Mouse (Mus musculus) neural tube, embryonic 12.5 days (tissue): ENCODE measurements at regions not wholly inside any gene's neighbourhood (a gene's known extent, or its start where the extent isn't known, plus 50 kb on each side); places are given as distances from the start of the nearest gene placed in this dataset.

ENCODE experiments used
- ATAC-seq: fragments of 200-750 bp; cut with Nextera tagmentation; 2 replicates; pipeline ENCODE4 v1.8.0; 2017; ENCODE audit warnings: low read depth, mild to moderate bottlenecking, moderate TSS enrichment, moderate library complexity; ENCODE audit not compliant: low FRiP score
- H3K27ac ChIP-seq: fragments of 300-500 bp; sonication (generic); 2 replicates; pipeline ENCODE4 v1.5.1; 2016
- H3K27me3 ChIP-seq: fragments of 300-500 bp; sonication (generic); replicated peaks from 2 replicates; pipeline ENCODE4 v1.6.1; 2016; ENCODE audit warnings: mild to moderate bottlenecking
- H3K36me3 ChIP-seq: fragments of 300-500 bp; sonication (generic); 2 replicates; pipeline ENCODE4 v1.6.1; 2016; ENCODE audit warnings: mild to moderate bottlenecking
- H3K4me1 ChIP-seq: fragments of 300-500 bp; sonication (generic); 2 replicates; pipeline ENCODE4 v1.6.1; 2016
- H3K4me2 ChIP-seq: fragments of 300-500 bp; sonication (generic); replicated peaks from 2 replicates; pipeline ENCODE4 v1.6.1; 2016; ENCODE audit warnings: mild to moderate bottlenecking
- H3K4me3 ChIP-seq: fragments of 300-500 bp; sonication (generic); 2 replicates; pipeline ENCODE4 v1.5.1; 2016
- H3K9ac ChIP-seq: fragments of 300-500 bp; sonication (generic); 2 replicates; pipeline ENCODE4 v1.6.1; 2016; ENCODE audit warnings: mild to moderate bottlenecking
- H3K9me3 ChIP-seq: fragments of 300-500 bp; sonication (generic); 2 replicates; pipeline ENCODE4 v1.6.1; 2016; ENCODE audit warnings: mild to moderate bottlenecking
- WGBS: fragments of 180-500 bp; shearing (Covaris S2); methylation state at CpG from one replicate; pipeline ENCODE4 v1.1.7; 2016; 5-methylcytosine and 5-hydroxymethylcytosine counted together

- peak; percentile 59; the same call in 1 of the 2 replicates for ATAC-seq
- H3K9ac ChIP-seq: no peak overlapping the region
- H3K36me3 ChIP-seq: no peaks in the 10 kb centered on the region
- no peak overlapping the region for H3K27ac ChIP-seq
- WGBS: 11% methylated on average over 2 of the region's 2 CpGs
- H3K4me3 ChIP-seq: no peak overlapping the region
- H3K4me2 ChIP-seq: no peak overlapping the region
- peaks cover 22% of the 10 kb centered on the region for H3K4me1 ChIP-seq
- H3K27me3 ChIP-seq: no peaks in the 10 kb centered on the region
- no peaks in the 10 kb centered on the region for H3K9me3 ChIP-seq
Observed at GRCm38 (mm10) chr4:131060706-131061105, 116.5 kb downstream of the Matn1 start.

DNA sequence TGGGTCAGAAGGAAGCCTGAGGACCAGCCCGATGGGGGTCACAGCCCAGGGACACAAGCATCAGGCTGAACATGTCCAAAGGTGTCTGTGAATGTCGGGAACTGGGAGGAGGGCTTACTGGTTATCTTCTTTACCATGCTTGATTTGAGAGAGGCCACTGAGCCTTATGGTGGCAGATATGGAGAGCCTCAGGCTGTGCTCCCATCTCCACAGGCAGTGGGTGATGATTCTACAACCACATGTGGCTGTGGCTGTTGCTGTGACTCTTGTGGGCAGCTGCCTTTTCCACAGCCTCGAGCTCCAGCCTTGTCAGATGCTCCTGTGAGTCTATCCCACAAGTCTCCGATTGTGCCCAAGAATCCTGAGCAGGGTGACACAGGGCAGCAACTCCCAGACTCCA lies 118.4 kb downstream of the Matn1 start:
- H3K4me1 ChIP-seq: peaks cover 40% of the 10 kb centered on the region
- WGBS: 80% methylated on average over 4 of the region's 4 CpGs
- H3K4me3 ChIP-seq: no peak overlapping the region
- no peaks in the 10 kb centered on the region for H3K27me3 ChIP-seq
- no peaks in the 10 kb centered on the region for H3K36me3 ChIP-seq
- no peaks in the 10 kb centered on the region for H3K9me3 ChIP-seq
- H3K27ac ChIP-seq: no peak overlapping the region
- no peak overlapping the region for H3K4me2 ChIP-seq
- ATAC-seq: no peak
- no peak overlapping the region for H3K9ac ChIP-seq

- H3K27ac ChIP-seq: no peak overlapping the region
Observed at GRCm38 (mm10) chr4:131066186-131066939, 122.2 kb downstream of the Matn1 start.

DNA sequence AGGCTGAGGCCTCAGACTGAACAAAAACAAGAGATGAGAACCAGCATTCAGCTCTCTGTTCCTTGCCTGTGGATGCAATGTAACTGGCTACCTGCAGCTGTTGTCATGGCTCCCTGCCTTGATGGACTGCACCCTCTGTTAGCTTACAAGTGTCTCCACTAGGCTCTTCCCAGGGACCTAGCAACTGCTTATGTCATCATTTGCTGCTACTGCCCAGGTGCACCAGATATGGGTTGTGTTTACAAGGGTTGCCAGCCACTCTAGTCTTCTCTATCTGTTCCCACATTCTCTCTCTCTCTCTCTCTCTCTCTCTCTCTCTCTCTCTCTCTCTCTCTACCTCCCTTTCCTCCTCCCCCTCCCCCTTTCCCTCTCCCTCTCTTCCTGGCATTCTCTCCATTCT lies 126.4 kb downstream of the Matn1 start:
- Histone ChIP-seq H3K9me3 (no peaks in the 10 kb centered on the region), H3K27ac (no peak overlapping the region), H3K4me3 (no peak overlapping the region), H3K36me3 (no peaks in the 10 kb centered on the region), H3K9ac (no peak overlapping the region), H3K27me3 (no peaks in the 10 kb centered on the region), H3K4me1 (peaks cover 23% of the 10 kb centered on the region), H3K4me2 (no peak overlapping the region)
- no peak for ATAC-seq

More at GRCm38 (mm10) chr4:131066186-131066939, 122.2 kb downstream of the Matn1 start:
- 30% methylated on average over 8 of the region's 8 CpGs for WGBS
- peak; percentile 80 for ATAC-seq
- Histone ChIP-seq H3K9ac (no peak overlapping the region), H3K4me2 (no peak overlapping the region), H3K36me3 (no peaks in the 10 kb centered on the region), H3K27me3 (no peaks in the 10 kb centered on the region), H3K9me3 (no peaks in the 10 kb centered on the region), H3K4me1 (peaks cover 27% of the 10 kb centered on the region), H3K4me3 (no peak overlapping the region)

GRCm38 (mm10) chr4:131072623-131073022 lies 128.4 kb downstream of the Matn1 start:
- H3K9me3 ChIP-seq: no peaks in the 10 kb centered on the region
- no peaks in the 10 kb centered on the region for H3K27me3 ChIP-seq
- no peak for ATAC-seq
- no peak overlapping the region for H3K27ac ChIP-seq
- no peak overlapping the region for H3K4me3 ChIP-seq
- WGBS: 94% methylated on average over 2 of the region's 2 CpGs
- H3K9ac ChIP-seq: no peak overlapping the region
- H3K4me1 ChIP-seq: peaks cover 3% of the 10 kb centered on the region; the same call in 1 of the 2 replicates
- no peak overlapping the region for H3K4me2 ChIP-seq
- H3K36me3 ChIP-seq: no peaks in the 10 kb centered on the region

- Histone ChIP-seq H3K27me3 (no peaks in the 10 kb centered on the region), H3K36me3 (no peaks in the 10 kb centered on the region), H3K4me1 (no peaks in the 10 kb centered on the region), H3K4me3 (no peak overlapping the region), H3K9ac (no peak overlapping the region), H3K27ac (no peak overlapping the region), H3K9me3 (no peaks in the 10 kb centered on the region), H3K4me2 (no peak overlapping the region)
- no peak for ATAC-seq
- 55% methylated on average over 8 of the region's 8 CpGs for WGBS
Observed at GRCm38 (mm10) chr4:131073420-131073819, 129.2 kb downstream of the Matn1 start.

- no peak for ATAC-seq
- H3K9ac ChIP-seq: no peak overlapping the region
Observed at GRCm38 (mm10) chr4:131075326-131075932, 131.2 kb downstream of the Matn1 start.

DNA sequence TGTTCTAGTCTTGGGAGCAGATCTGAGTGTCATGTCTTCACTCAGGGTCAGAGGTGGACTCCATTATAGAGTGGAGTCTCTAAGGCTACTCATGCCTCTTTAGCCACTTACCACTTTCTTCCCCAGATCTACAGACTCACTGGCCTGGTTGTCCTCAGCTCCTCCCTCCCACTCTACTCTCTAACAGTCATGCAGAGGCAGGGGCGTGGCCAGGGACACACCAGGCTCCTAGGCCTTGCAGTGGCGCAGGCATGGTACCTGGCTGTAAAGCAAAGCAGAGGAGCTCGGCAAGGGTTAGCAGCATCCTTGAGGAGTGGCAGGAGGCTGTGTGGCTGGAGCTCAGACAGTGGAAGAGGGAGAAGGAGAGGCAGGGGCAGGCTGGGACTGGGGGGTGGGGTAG lies 132.4 kb downstream of the Matn1 start:
- 44% methylated on average over 3 of the region's 3 CpGs for WGBS
- H3K4me3 ChIP-seq: no peak overlapping the region
- no peak overlapping the region for H3K4me2 ChIP-seq
- no peaks in the 10 kb centered on the region for H3K36me3 ChIP-seq
- no peak for ATAC-seq
- no peaks in the 10 kb centered on the region for H3K27me3 ChIP-seq
- no peak overlapping the region for H3K27ac ChIP-seq
- no peak overlapping the region for H3K9ac ChIP-seq
- H3K4me1 ChIP-seq: peaks cover 10% of the 10 kb centered on the region
- H3K9me3 ChIP-seq: no peaks in the 10 kb centered on the region

More at GRCm38 (mm10) chr4:131075326-131075932, 131.2 kb downstream of the Matn1 start:
- no peak overlapping the region for H3K4me3 ChIP-seq
- no peak overlapping the region for H3K27ac ChIP-seq
- peaks cover 9% of the 10 kb centered on the region for H3K4me1 ChIP-seq
- H3K36me3 ChIP-seq: no peaks in the 10 kb centered on the region
- no peaks in the 10 kb centered on the region for H3K9me3 ChIP-seq
- WGBS: 49% methylated on average over 8 of the region's 8 CpGs
- H3K27me3 ChIP-seq: no peaks in the 10 kb centered on the region
- H3K4me2 ChIP-seq: no peak overlapping the region

DNA sequence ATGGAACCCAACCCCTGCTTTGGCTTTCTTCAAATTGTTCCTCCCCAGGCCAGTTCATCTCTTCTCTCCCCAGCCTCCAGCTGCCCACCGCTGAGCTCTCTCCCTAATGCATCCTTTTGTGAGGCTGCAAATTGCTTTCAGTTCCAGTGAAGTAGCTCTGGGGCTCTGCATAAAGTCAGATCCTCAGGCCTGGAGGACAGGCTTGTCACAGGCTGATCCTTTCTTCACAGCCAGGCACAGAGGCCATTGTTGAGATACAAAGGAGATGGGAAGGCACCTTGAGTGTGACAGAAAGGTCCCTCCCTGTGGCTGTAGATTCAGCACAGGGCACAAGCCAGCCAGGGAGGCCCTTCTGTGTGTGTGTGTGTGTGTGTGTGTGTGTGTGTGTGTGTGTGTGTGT lies 135.9 kb downstream of the Matn1 start:
- no peak overlapping the region for H3K9ac ChIP-seq
- no peaks in the 10 kb centered on the region for H3K9me3 ChIP-seq
- no peaks in the 10 kb centered on the region for H3K27me3 ChIP-seq
- H3K27ac ChIP-seq: no peak overlapping the region; the same call in 1 of the 2 replicates
- H3K4me2 ChIP-seq: no peak overlapping the region
- no peak for ATAC-seq
- WGBS: 21% methylated on average over 1 of the region's 1 CpGs
- no peaks in the 10 kb centered on the region for H3K36me3 ChIP-seq
- H3K4me3 ChIP-seq: no peak overlapping the region
- H3K4me1 ChIP-seq: peaks cover 10% of the 10 kb centered on the region

DNA sequence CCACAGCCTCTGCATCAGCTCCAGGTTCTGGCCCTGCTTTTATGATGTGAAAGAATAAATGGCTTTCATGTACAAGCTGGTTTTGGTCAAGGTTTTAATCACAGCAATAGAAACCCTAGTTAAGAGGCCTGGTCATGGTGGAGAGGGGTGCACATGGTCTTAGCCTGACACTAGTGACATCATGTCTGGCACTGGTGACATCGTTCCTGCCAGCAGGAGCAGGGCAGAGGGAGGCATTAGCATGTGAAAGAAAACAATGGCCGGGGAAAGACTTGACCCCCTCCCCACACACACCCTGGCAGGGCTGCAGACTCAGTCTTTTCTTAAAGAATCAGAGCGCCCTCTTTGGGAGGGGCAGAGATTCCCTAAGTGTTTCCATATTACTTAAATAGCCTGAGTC lies 139.2 kb downstream of the Matn1 start:
- Histone ChIP-seq H3K27ac (no peak overlapping the region), H3K9ac (no peak overlapping the region), H3K4me1 (peaks cover 10% of the 10 kb centered on the region), H3K9me3 (no peaks in the 10 kb centered on the region), H3K4me3 (no peak overlapping the region), H3K36me3 (no peaks in the 10 kb centered on the region), H3K27me3 (no peaks in the 10 kb centered on the region), H3K4me2 (no peak overlapping the region)
- ATAC-seq: no peak
- 49% methylated on average over 3 of the region's 3 CpGs for whole genome bisulfite sequencing

GRCm38 (mm10) chr4:131097421-131097820 lies 153.2 kb downstream of the Matn1 start:
- 38% methylated on average over 6 of the region's 6 CpGs for WGBS
- Histone ChIP-seq H3K27me3 (no peaks in the 10 kb centered on the region), H3K4me3 (no peak overlapping the region), H3K4me1 (peaks cover 16% of the 10 kb centered on the region; the same call in 1 of the 2 replicates), H3K9ac (no peak overlapping the region), H3K4me2 (no peak overlapping the region), H3K36me3 (no peaks in the 10 kb centered on the region), H3K27ac (no peak overlapping the region), H3K9me3 (no peaks in the 10 kb centered on the region)
- ATAC-seq: no peak

- no peak overlapping the region for H3K9ac ChIP-seq
- H3K9me3 ChIP-seq: no peaks in the 10 kb centered on the region
- H3K27me3 ChIP-seq: no peaks in the 10 kb centered on the region
- peaks cover 16% of the 10 kb centered on the region; the same call in 1 of the 2 replicates for H3K4me1 ChIP-seq
- 0 out of 2 replicates have a peak, but pooled peaks have one; percentile 48 for ATAC-seq
- no peaks in the 10 kb centered on the region for H3K36me3 ChIP-seq
- no peak overlapping the region for H3K27ac ChIP-seq
- 23% methylated on average over 10 of the region's 10 CpGs for WGBS
- H3K4me3 ChIP-seq: no peak overlapping the region
- peak overlapping the region; percentile 45 for H3K4me2 ChIP-seq
Observed at GRCm38 (mm10) chr4:131100093-131100795, 156.1 kb downstream of the Matn1 start.
